Mouse (Mus musculus): Measurements from ENCODE around the gene Hist1h3i. TPM values are rescaled to one million over a fixed set of nuclear protein-coding genes. Genes with fewer than 3 reads are reported as not detected.
A peak's percentile ranks its signal among the peaks of the same experiment; 100 is the strongest.

Hist1h3i gene
- polyA plus RNA-seq, 1 experiment from 2014 or later = 414 TPM

GRCm38 (mm10) chr13:21734906-21735767, 48.0 kb downstream of the Hist1h3i start, which contains the start of gene Hist1h4j:
Gene Hist1h4j, plus strand, starts transcription at chr13:21735064.
- DNase-seq (ENCODE audit: low spot score) = peak; percentile 88

GRCm38 (mm10) chr13:21734010-21734905, 48.9 kb downstream of the Hist1h3i start:
- peak; percentile 83 for DNase-seq (ENCODE audit: low spot score)

GRCm38 (mm10) chr13:21733466-21733865, 49.7 kb downstream of the Hist1h3i start:
- peak; percentile 34 for DNase-seq (ENCODE audit: low spot score)

Small RNA genes lying within 50 kb of the gene (microRNA-seq; reads per million reads assigned to microRNA genes)
- not detected for gene Gm19658 (ENCODE audit: borderline number of aligned reads)
- not detected for gene Gm44346 (ENCODE audit: borderline number of aligned reads)
- not detected for gene Gm44454 (ENCODE audit: borderline number of aligned reads)
- gene Gm44466 (ENCODE audit: borderline number of aligned reads) = not detected

Other genes with a start within 250 kb of the Hist1h3i start
- 0.04 TPM in 1 of 2 replicates, not detected in the other for gene Olfr1366, start 240.6 kb downstream of the Hist1h3i start, polyA plus RNA-seq (2015; fragmentation: Nextera tagmentation; extraction: Ambion mirVana)
- gene Olfr1535, start 223.5 kb downstream of the Hist1h3i start, polyA plus RNA-seq (2015; fragmentation: Nextera tagmentation; extraction: Ambion mirVana) = not detected in 2 replicates
- gene Olfr1364, start 201.6 kb downstream of the Hist1h3i start, polyA plus RNA-seq (2015; fragmentation: Nextera tagmentation; extraction: Ambion mirVana) = not detected in 2 replicates
- gene Olfr1362, start 169.3 kb downstream of the Hist1h3i start, polyA plus RNA-seq (2015; fragmentation: Nextera tagmentation; extraction: Ambion mirVana) = not detected in 2 replicates
- gene Olfr11, start 140.9 kb downstream of the Hist1h3i start, polyA plus RNA-seq (2015; fragmentation: Nextera tagmentation; extraction: Ambion mirVana) = not detected in 2 replicates
- gene Olfr1361, start 120.0 kb downstream of the Hist1h3i start, polyA plus RNA-seq (2015; fragmentation: Nextera tagmentation; extraction: Ambion mirVana) = not detected in 2 replicates
- gene Olfr1360, start 106.0 kb downstream of the Hist1h3i start, polyA plus RNA-seq (2015; fragmentation: Nextera tagmentation; extraction: Ambion mirVana) = not detected in 2 replicates
- gene Olfr1359, start 85.3 kb downstream of the Hist1h3i start, polyA plus RNA-seq (2015; fragmentation: Nextera tagmentation; extraction: Ambion mirVana) = not detected in 2 replicates
- 8.9 and 16.3 TPM in 2 replicates for gene Hist1h2bl, start 67.2 kb downstream of the Hist1h3i start, polyA plus RNA-seq (2015; fragmentation: Nextera tagmentation; extraction: Ambion mirVana)
- 110 and 183 TPM in 2 replicates for gene Hist1h2ai, start 66.9 kb downstream of the Hist1h3i start, polyA plus RNA-seq (2015; fragmentation: Nextera tagmentation; extraction: Ambion mirVana)
- 43.7 and 67.6 TPM in 2 replicates for gene Hist1h3h, start 65.7 kb downstream of the Hist1h3i start, polyA plus RNA-seq (2015; fragmentation: Nextera tagmentation; extraction: Ambion mirVana)
- 22.0 and 29.1 TPM in 2 replicates for gene Hist1h2bm, start 61.3 kb downstream of the Hist1h3i start, polyA plus RNA-seq (2015; fragmentation: Nextera tagmentation; extraction: Ambion mirVana)
- 1.0 and 1.8 TPM in 2 replicates for gene Hist1h4j, start 48.3 kb downstream of the Hist1h3i start, polyA plus RNA-seq (2015; fragmentation: Nextera tagmentation; extraction: Ambion mirVana)
- gene Hist1h4k, start 32.9 kb downstream of the Hist1h3i start, polyA plus RNA-seq (2015; fragmentation: Nextera tagmentation; extraction: Ambion mirVana) = 16.8 and 24.8 TPM in 2 replicates
- 162 and 249 TPM in 2 replicates for gene Hist1h2ak, start 29.5 kb downstream of the Hist1h3i start, polyA plus RNA-seq (2015; fragmentation: Nextera tagmentation; extraction: Ambion mirVana)
- gene Hist1h2bn, start 29.2 kb downstream of the Hist1h3i start, polyA plus RNA-seq (2015; fragmentation: Nextera tagmentation; extraction: Ambion mirVana) = 22.7 and 35.8 TPM in 2 replicates
- 71.7 and 80.7 TPM in 2 replicates for gene Hist1h1b, start 2.7 kb downstream of the Hist1h3i start, polyA plus RNA-seq (2015; fragmentation: Nextera tagmentation; extraction: Ambion mirVana)
- 32.4 and 51.2 TPM in 2 replicates for gene Hist1h2an, start 3.8 kb upstream of the Hist1h3i start, polyA plus RNA-seq (2015; fragmentation: Nextera tagmentation; extraction: Ambion mirVana)
- 3.4 and 3.5 TPM in 2 replicates for gene Hist1h2bp, start 4.1 kb upstream of the Hist1h3i start, polyA plus RNA-seq (2015; fragmentation: Nextera tagmentation; extraction: Ambion mirVana)
- 63.1 and 89.0 TPM in 2 replicates for gene Hist1h2bq, start 26.8 kb upstream of the Hist1h3i start, polyA plus RNA-seq (2015; fragmentation: Nextera tagmentation; extraction: Ambion mirVana)
- 2.0 TPM in 1 of 2 replicates, not detected in the other for gene Hist1h2ao, start 27.1 kb upstream of the Hist1h3i start, polyA plus RNA-seq (2015; fragmentation: Nextera tagmentation; extraction: Ambion mirVana)
- gene Hist1h4m, start 28.4 kb upstream of the Hist1h3i start, polyA plus RNA-seq (2015; fragmentation: Nextera tagmentation; extraction: Ambion mirVana) = 1.0 TPM in 1 of 2 replicates, not detected in the other
- gene Hist1h4n, start 48.8 kb upstream of the Hist1h3i start, polyA plus RNA-seq (2015; fragmentation: Nextera tagmentation; extraction: Ambion mirVana) = 35.0 and 40.5 TPM in 2 replicates
- gene Hist1h2ap, start 50.1 kb upstream of the Hist1h3i start, polyA plus RNA-seq (2015; fragmentation: Nextera tagmentation; extraction: Ambion mirVana) = 10,793 and 11,737 TPM in 2 replicates
- gene Hist1h2br, start 50.4 kb upstream of the Hist1h3i start, polyA plus RNA-seq (2015; fragmentation: Nextera tagmentation; extraction: Ambion mirVana) = 64.8 and 86.2 TPM in 2 replicates
- gene Zfp184, start 161.7 kb upstream of the Hist1h3i start, polyA plus RNA-seq (2015; fragmentation: Nextera tagmentation; extraction: Ambion mirVana) = 3.7 and 4.4 TPM in 2 replicates
- 0.14 and 0.18 TPM in 2 replicates for gene Pom121l2, start 197.8 kb upstream of the Hist1h3i start, polyA plus RNA-seq (2015; fragmentation: Nextera tagmentation; extraction: Ambion mirVana)
- gene Prss16, start 226.4 kb upstream of the Hist1h3i start, polyA plus RNA-seq (2015; fragmentation: Nextera tagmentation; extraction: Ambion mirVana) = 645 and 679 TPM in 2 replicates

All from thymus, postnatal 0 days (tissue).